Mouse (Mus musculus): ENCODE results near the gene Nudt6. TPM values are rescaled to one million over a fixed set of nuclear protein-coding genes. Genes with fewer than 3 reads are reported as not detected.

Nudt6 gene
- polyA plus RNA-seq, 1 experiment from 2014 or later = 20.4 TPM

DNA sequence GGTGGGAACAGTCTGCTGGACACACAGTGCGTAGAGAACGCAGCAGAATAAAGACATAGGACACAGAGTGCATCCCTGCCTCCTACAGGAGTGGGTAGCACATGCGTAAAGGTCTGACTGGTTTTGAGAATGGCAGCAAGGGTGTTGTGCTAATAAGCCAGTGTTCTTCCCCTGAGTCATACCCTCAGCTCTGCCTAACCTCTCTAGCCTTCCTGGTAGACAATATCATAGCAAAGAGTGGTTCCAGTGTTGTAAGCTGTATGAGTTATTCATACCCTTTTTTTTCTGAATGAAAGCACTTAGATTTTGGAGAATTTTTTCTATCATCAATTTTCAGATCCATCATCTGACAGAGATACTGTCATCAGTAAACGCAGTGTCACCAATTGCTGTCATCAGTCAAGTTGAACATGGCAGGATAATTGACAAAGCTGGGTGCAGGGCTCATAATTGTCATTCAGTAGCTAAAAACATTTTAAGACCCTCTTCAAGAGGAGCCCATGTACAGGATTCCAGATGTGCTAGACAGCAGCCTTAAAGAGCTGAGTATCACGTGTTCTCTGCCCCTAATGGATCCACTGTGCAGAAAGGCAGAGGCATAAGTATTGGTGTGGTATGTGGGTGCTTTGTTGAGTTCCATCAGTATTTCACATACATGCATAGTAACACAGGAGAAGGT lies 22.9 kb downstream of the Nudt6 start:
- no peak for TF ChIP-seq CTCF (IDR thresholded peaks at IDR 0.05)
- DNase-seq (ENCODE audit: low read depth, low spot score) = no peak
- in situ Hi-C loops (cut with MboI; ENCODE audit: low pct_unique_long_range_greater_than_20kb) = no loop called here
- ChIA-PET CTCF (interaction anchor here (0.8 to 4.1 kb wide), 6 partner anchors 9 to 178 kb away, joined by 3 to 38 read pairs (median 4); no protein-coding TSS in a partner anchor), POLR2A (interaction anchor here (0.5 to 1.7 kb wide), 4 partner anchors 8 to 262 kb away, joined by 3 to 7 read pairs (median 6); no protein-coding TSS in a partner anchor)
- no peaks in the 10 kb centered on the region for H3K27me3 ChIP-seq
- ATAC-seq = no peak

DNA sequence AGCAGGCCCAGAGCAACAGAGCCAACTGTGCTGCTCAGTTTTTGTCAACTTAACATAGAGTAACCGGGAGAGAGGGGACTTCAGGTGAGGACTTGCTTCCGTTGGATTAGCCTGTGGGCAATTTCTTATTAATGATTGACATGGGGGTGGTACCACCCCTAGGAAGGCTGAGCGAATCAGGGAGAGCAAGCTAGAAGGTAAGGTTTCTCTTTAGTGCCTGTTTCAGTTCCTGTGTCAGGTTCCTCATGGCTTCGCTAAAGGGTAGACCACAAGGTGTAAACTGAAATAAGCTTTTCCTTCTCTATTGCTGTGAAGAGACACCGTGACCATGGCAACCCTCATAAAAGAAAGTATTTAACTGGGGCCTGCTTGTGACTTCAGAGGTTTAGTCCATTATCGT lies 32.7 kb downstream of the Nudt6 start:
- in situ Hi-C loops (cut with MboI; ENCODE audit: low pct_unique_long_range_greater_than_20kb) = no loop called here
- ATAC-seq (no peak), DNase-seq (ENCODE audit: low read depth, low spot score) (no peak)
- H3K27me3 ChIP-seq = no peaks in the 10 kb centered on the region
- CTCF ChIA-PET = interaction anchor here (1.2 to 6.2 kb wide), 5 partner anchors 11 to 168 kb away, joined by 3 to 38 read pairs (median 6); no protein-coding TSS in a partner anchor
- POLR2A ChIA-PET = no interaction called here
- TF ChIP-seq CTCF (IDR thresholded peaks at IDR 0.05) = no peak

DNA sequence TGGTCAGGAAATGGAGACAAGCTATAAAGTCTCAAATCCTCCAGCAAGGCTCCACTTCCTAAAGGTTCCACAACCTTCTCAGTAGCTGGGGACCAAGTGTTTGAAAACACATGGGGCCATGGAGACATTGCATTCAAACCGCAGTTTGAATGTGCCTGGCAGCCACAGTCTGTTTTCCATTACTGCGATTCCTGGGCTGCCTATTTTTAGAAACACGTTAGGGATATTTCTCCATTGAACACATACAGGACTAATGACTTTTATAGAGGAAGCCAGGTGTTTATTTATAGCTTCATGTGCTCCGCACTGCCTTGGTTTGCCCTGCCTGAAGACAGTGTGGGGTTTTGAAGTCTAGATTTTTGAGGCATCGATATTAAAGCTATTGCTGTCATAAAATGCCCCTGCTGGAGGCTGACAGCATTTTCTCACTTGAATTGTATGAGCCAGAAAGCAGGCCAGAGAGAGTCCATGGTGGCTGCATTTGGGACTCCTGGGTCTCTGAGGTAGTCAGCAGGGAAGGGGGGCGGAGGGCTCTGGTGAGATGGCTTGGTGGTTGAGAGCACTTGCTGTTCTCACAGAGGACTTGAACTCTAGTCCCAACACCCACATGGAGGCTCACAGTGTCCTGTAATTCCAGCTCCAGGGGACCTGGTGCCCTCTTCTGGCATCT lies 36.8 kb downstream of the Nudt6 start:
- CTCF ChIA-PET = interaction anchor here (1.1 to 2.6 kb wide), 4 partner anchors 14 to 31 kb away, joined by 3 to 7 read pairs (median 5); no protein-coding TSS in a partner anchor
- in situ Hi-C loops (cut with MboI; ENCODE audit: low pct_unique_long_range_greater_than_20kb) = no loop called here
- POLR2A ChIA-PET = no interaction called here
- ATAC-seq = no peak
- no peaks in the 10 kb centered on the region for H3K27me3 ChIP-seq
- DNase-seq (ENCODE audit: low read depth, low spot score) = no peak
- peak; percentile 44 for TF ChIP-seq CTCF (IDR thresholded peaks at IDR 0.05)

DNA sequence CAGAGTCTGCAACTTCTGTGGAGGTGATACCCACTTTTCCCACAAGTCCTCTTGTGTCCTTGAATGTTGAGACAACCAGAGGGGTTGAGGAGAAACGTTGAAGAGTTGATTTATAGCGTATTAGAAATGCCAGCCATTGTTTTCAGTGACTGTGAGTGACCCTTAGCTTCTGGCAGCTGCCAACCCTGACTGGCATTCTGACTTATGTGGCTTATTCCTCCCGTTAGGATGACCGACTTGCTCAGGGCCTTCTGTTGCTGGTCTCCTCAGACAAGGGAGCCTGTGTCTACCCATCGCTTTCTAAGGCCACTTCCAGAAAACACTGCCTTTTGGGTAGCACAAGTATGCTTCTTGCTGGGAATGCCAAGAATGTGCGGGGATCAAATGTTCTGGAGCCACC lies 38.6 kb downstream of the Nudt6 start:
- DNase-seq (ENCODE audit: low read depth, low spot score) = no peak
- POLR2A ChIA-PET = interaction anchor here (1.6 kb wide), 1 partner anchor 30 kb away, joined by 4 read pairs; no protein-coding TSS in a partner anchor
- in situ Hi-C loops (cut with MboI; ENCODE audit: low pct_unique_long_range_greater_than_20kb) = no loop called here

DNA sequence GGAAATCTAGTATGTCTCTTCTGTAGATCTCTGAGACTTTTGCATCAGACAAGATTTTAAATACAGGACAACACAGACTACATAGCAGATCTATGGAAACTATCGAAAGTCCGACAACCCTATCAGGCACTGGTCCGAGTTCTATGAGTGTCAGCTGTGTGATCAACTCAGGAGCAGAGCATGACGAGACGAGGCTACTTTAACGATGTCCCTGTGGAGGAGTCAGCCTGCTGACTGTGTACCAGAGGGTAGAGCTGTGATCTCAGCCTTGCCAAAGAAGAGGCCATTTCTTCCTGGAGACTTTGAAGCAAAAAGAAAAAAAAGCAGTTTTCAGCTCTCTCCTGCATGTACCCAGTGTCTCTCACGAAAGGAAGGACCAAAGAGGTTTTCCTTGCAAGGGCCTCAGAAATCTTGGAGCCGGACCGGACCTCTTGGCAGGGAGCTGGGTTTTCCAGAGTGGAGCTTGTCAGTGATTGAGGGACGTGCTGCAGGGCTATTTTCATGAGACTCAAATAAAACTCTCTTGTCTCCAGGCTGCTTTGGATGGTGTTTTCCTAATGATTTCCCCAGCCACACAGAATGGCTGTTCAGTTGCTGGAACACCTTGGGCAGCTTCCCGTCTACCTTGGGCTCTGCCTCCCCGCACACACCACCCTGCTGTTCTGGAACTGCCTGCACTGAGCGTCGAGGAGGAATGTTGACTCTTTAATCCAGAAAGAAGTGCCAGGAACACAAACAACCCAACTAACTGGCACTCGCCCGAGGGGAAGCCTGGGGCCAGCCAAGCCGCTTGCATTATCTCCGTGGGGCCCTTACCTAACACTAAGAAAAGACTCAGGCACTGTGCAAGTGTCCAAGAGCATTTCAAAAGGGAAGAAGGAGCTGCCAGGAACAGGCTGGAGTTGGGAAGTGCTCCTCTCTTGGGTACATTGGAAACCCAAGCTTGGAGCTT lies 39.8 kb downstream of the Nudt6 start:
- H3K27me3 ChIP-seq = no peaks in the 10 kb centered on the region
- DNase-seq (ENCODE audit: low read depth, low spot score) (no peak), ATAC-seq (no peak)
- in situ Hi-C loops (cut with MboI; ENCODE audit: low pct_unique_long_range_greater_than_20kb) = no loop called here
- CTCF ChIA-PET = interaction anchor here (1.2 to 1.6 kb wide), 2 partner anchors 25 to 34 kb away, joined by 3 to 4 read pairs; no protein-coding TSS in a partner anchor
- POLR2A ChIA-PET = interaction anchor here (1.6 kb wide), 1 partner anchor 31 kb away, joined by 4 read pairs; no protein-coding TSS in a partner anchor
- TF ChIP-seq CTCF (IDR thresholded peaks at IDR 0.05) = no peak

More for the DNA sequence above, 38.6 kb downstream of the Nudt6 start:
- CTCF ChIA-PET = interaction anchor here (2.6 kb wide), 1 partner anchor 33 kb away, joined by 7 read pairs; no protein-coding TSS in a partner anchor
- no peak for TF ChIP-seq CTCF (IDR thresholded peaks at IDR 0.05)
- ATAC-seq = no peak
- no peaks in the 10 kb centered on the region for H3K27me3 ChIP-seq

DNA sequence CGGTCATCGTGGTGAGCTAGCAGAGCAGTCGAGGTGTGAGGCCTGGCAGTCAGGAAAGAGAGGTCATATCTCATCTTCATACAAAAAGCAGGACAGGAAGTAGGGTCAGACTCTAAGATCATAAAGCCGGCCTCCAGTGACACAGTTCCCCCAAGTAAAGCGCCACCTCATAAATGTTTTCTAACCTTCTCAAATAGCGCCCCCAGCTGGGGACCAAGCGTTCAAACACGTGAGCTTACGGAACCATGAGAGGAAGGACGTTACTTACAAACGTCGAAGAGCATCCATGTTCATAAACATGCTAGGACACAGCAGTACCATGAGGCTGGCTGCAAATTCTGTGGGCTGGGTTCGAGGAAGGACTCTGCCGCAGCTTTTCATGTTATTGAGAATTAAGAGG lies 40.8 kb downstream of the Nudt6 start:
- POLR2A ChIA-PET = no interaction called here
- CTCF ChIA-PET = interaction anchor here (1.0 to 1.6 kb wide), 3 partner anchors 10 to 35 kb away, joined by 3 to 4 read pairs (median 3); no protein-coding TSS in a partner anchor
- no peaks in the 10 kb centered on the region for H3K27me3 ChIP-seq
- no peak for TF ChIP-seq CTCF (IDR thresholded peaks at IDR 0.05)
- ATAC-seq (no peak), DNase-seq (ENCODE audit: low read depth, low spot score) (no peak)
- in situ Hi-C loops (cut with MboI; ENCODE audit: low pct_unique_long_range_greater_than_20kb) = no loop called here

DNA sequence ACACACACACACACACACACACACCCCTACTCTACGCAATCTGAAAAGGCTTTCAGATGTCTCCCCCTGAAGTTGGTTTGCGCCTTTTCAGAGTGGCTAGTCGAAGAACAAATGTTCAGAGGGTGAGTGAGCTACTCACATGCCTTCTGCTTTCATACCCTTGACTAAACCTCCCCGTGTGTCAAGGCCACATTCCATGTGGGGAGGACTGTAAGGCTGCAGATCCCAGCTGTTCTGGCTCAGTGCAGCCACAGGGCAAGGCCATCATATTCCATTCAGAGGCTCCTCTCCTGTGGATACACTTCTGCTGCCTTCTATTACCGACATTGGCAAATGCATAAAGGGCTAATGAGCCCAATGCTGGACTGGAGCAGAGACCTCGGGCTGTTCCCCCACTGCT lies 41.6 kb downstream of the Nudt6 start:
- CTCF ChIA-PET = interaction anchor here (1.0 to 1.1 kb wide), 2 partner anchors 11 to 37 kb away, joined by 3 read pairs; no protein-coding TSS in a partner anchor
- in situ Hi-C loops (cut with MboI; ENCODE audit: low pct_unique_long_range_greater_than_20kb) = no loop called here
- no peaks in the 10 kb centered on the region for H3K27me3 ChIP-seq
- POLR2A ChIA-PET = interaction anchor here (0.5 kb wide), 1 partner anchor 47 kb away, joined by 3 read pairs; no protein-coding TSS in a partner anchor
- ATAC-seq (peak; percentile 81), DNase-seq (ENCODE audit: low read depth, low spot score) (peak; percentile 27)
- TF ChIP-seq CTCF (IDR thresholded peaks at IDR 0.05) = no peak

DNA sequence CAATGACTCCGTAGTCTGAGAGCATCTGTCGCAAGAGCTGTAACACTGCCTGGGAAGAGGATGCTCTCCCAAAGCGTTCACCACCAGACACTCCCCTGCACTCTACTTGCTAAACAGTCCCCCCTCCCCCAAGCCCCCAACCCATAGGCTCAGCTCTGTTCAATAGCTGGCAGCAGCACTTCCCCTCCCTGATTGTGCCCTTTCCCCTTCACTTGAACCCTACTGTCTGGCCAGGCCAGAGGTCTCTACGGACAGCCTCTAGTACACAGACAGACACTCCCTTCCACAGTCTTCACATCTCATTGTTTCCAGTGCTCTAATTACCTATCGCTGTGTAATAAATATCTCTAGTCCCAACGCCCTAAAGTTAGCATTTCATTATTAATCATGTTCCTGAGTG lies 42.1 kb downstream of the Nudt6 start:
- TF ChIP-seq CTCF (IDR thresholded peaks at IDR 0.05) = no peak
- DNase-seq (ENCODE audit: low read depth, low spot score) (no peak), ATAC-seq (no peak)
- ChIA-PET CTCF (interaction anchor here (1.1 to 2.2 kb wide), 2 partner anchors 11 to 37 kb away, joined by 3 to 6 read pairs; no protein-coding TSS in a partner anchor), POLR2A (interaction anchor here (0.5 kb wide), 1 partner anchor 47 kb away, joined by 3 read pairs; no protein-coding TSS in a partner anchor)
- in situ Hi-C loops (cut with MboI; ENCODE audit: low pct_unique_long_range_greater_than_20kb) = no loop called here
- no peaks in the 10 kb centered on the region for H3K27me3 ChIP-seq

DNA sequence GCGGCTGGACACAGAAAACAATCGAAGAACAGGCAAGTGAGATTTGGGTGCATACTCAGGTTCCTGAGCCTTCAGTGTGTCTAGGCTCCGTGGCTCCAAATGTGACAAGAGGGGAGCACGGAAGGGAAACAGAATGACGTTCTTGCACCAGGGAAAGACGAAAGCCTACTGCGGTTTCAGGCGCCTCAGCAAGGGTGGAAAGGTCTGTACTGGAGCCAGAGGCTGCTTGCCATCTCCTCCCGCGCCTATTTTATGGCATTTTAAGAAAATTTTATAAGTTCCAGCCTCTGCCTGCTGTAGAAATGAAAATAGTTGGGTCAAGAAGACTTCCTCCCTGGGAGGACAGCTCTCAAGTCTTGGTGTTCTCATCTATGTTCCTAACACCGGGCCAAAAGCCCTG lies 46.3 kb downstream of the Nudt6 start:
- H3K27me3 ChIP-seq = no peaks in the 10 kb centered on the region
- ATAC-seq (no peak), DNase-seq (ENCODE audit: low read depth, low spot score) (no peak)
- ChIA-PET CTCF (interaction anchor here (2.2 kb wide), 1 partner anchor 11 kb away, joined by 8 read pairs; no protein-coding TSS in a partner anchor), POLR2A (no interaction called here)
- no peak for TF ChIP-seq CTCF (IDR thresholded peaks at IDR 0.05)
- in situ Hi-C loops (cut with MboI; ENCODE audit: low pct_unique_long_range_greater_than_20kb) = no loop called here
